ENCODE assay signal across 15 mouse cellular contexts in the genomic region with DNA sequence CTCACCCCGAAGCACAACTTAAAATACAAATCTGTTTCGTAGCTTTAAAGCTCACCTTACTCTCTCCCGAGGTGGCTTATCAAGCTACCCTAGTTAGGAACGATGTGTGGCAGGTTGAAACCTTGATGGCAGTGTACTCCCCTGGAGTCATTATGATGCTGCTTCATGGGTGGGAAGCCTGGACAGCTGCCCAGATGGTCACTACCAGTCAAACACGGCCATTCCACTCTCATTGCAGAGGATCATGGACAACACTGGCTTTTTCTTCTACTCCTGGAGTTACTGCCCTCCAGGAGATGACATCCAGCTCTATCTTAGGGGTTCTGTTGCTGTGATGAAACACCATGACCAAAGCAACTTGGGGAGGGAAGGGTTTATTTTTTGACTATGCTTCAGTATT.
"Had no signal": no experiment of that assay in that cellular context is flagged by ENCODE, and none has a peak within 500 bp of the region (broad histone marks: within the 10 kb centered on the region; RNA-seq: fewer than 3 reads in every experiment).

No protein-coding gene starts in this region.

- ATAC-seq: liver, postnatal 0 days had no signal

- H3K4me1 ChIP-seq: kidney, embryonic 15.5 days; limb, embryonic 12.5 days; liver, embryonic 13.5 days; midbrain, embryonic 10.5 days; neural tube, embryonic 13.5 days; stomach, embryonic 15.5 days had no signal

- DNase-seq: kidney, postnatal 25 days; layer of hippocampus, adult 9-11 months; layer of hippocampus, postnatal 36 days; liver; liver, embryonic 13.5 days; liver, postnatal 0 days; lung, postnatal 36 days; midbrain, embryonic 14.5 days; right cerebral cortex, postnatal 14 days; thymus, postnatal 4 days had no signal

- H3K27me3 ChIP-seq: kidney, embryonic 15.5 days; limb, embryonic 12.5 days; liver, embryonic 13.5 days; neural tube, embryonic 13.5 days; stomach, embryonic 15.5 days had no signal

- H3K9ac ChIP-seq: kidney, embryonic 15.5 days; limb, embryonic 12.5 days; liver, embryonic 13.5 days; liver, postnatal 0 days; neural tube, embryonic 13.5 days; stomach, embryonic 15.5 days had no signal

- H3K4me3 ChIP-seq: kidney, embryonic 15.5 days; limb, embryonic 12.5 days; liver, embryonic 13.5 days; midbrain, embryonic 10.5 days; neural tube, embryonic 13.5 days; stomach, embryonic 15.5 days had no signal

- H3K27ac ChIP-seq: kidney, embryonic 15.5 days; limb, embryonic 12.5 days; liver, embryonic 13.5 days; midbrain, embryonic 10.5 days; neural tube, embryonic 13.5 days; stomach, embryonic 15.5 days had no signal

- H3K4me2 ChIP-seq: kidney, embryonic 15.5 days; limb, embryonic 12.5 days; liver, embryonic 13.5 days; neural tube, embryonic 13.5 days; stomach, embryonic 15.5 days had no signal

- H3K36me3 ChIP-seq: kidney, embryonic 15.5 days; limb, embryonic 12.5 days; liver, embryonic 13.5 days; midbrain, embryonic 10.5 days; neural tube, embryonic 13.5 days; stomach, embryonic 15.5 days had no signal

- H3K9me3 ChIP-seq: kidney, embryonic 15.5 days; midbrain, embryonic 10.5 days; neural tube, embryonic 13.5 days; stomach, embryonic 15.5 days had no signal
